Mouse (Mus musculus) G1E (cell line): ENCODE measurements around the gene Ccdc163.

Source experiments
- CTCF ChIP-seq: IDR thresholded peaks from 2 replicates; pipeline ENCODE4 v1.5.1; 2012; ENCODE audit warnings: low read depth, low read length, inconsistent platforms, mixed read lengths
- GATA1 ChIP-seq: IDR thresholded peaks from 2 replicates; pipeline ENCODE4 v1.6.1; 2012; ENCODE audit warnings: borderline replicate concordance, low read length, inconsistent platforms, mixed read lengths

DNA sequence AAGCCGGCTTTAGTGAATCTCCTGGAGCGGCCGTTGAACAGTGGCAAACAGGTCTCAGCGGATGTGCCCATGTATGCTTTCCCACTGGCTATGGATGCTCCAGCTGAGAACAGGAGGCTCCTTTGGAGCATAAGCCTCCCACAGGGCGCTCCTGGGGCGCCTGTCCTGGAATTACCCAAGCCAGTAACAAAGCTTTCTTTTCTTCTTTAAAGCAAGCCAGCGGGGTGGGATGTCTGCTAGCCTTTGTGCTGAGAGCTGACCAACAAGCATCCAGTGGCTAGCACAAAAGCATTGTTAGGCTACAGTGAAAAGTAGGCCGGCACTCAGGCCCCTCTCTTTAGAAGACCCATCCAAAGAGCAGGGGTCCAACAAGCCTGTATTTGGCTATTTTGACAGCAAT, 73.9 kb downstream of the Ccdc163 start:
- TF ChIP-seq CTCF (no peak), GATA1 (no peak)
